In the genomic region with DNA sequence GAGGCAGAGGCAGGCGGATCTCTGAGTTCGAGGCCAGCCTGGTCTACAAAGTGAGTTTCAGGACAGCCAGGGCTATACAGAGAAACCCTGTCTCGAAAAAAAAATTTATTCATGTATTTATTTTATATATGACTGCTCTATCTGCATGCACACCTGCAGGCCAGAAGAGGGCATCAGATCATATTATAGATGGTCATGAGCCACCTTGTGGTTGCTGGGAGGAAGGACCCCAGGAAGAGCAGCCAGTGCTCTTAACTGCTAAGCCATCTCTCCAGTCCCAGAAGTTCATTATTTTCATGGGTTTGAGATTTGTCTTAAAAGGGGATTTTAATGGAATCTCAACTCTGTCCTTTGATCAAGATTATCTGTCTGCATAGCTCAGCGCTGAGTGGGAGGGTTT, we compare ENCODE assay signal across 10 mouse cellular contexts. TPM values are rescaled to one million over a fixed set of nuclear protein-coding genes. Genes with fewer than 3 reads are reported as not detected.
DNase-seq lines count a peak whose midpoint lies in the region; ATAC-seq lines count a peak whose summit lies in the region.
"Had no signal": no experiment of that assay in that cellular context is flagged by ENCODE, and none has a peak within 500 bp of the region (broad histone marks: within the 10 kb centered on the region; RNA-seq: fewer than 3 reads in every experiment).

No protein-coding gene starts in this region.

- H3K36me3 ChIP-seq in kidney, embryonic 14.5 days (ENCODE audit: control insufficient read depth, insufficient read depth, low read length) = no peaks in the 10 kb centered on the region
- no peaks in the 10 kb centered on the region for H3K36me3 ChIP-seq in midbrain, embryonic 13.5 days

- no peaks in the 10 kb centered on the region for H3K9me3 ChIP-seq in kidney, embryonic 14.5 days (ENCODE audit: control insufficient read depth, low read length)
- no peaks in the 10 kb centered on the region for H3K9me3 ChIP-seq in midbrain, embryonic 13.5 days

- H3K4me1 ChIP-seq in kidney, embryonic 14.5 days (ENCODE audit: control insufficient read depth, insufficient read depth, low read length) = no peaks in the 10 kb centered on the region
- H3K4me1 ChIP-seq in midbrain, embryonic 13.5 days (replicated peaks) = no peaks in the 10 kb centered on the region

- H3K27me3 ChIP-seq in kidney, embryonic 14.5 days (ENCODE audit: control insufficient read depth, insufficient read depth, low read length) = no peaks in the 10 kb centered on the region
- no peaks in the 10 kb centered on the region for H3K27me3 ChIP-seq in midbrain, embryonic 13.5 days

- ATAC-seq in kidney, embryonic 14.5 days (ENCODE audit: low FRiP score, low TSS enrichment) = no peak
- ATAC-seq in midbrain, embryonic 13.5 days = no peak
- ATAC-seq in inflammation-experienced regulatory T-cells, adult 6 months = no peak

- no peak overlapping the region for H3K27ac ChIP-seq in kidney, embryonic 14.5 days (ENCODE audit: low read depth, low read length)
- H3K27ac ChIP-seq in midbrain, embryonic 13.5 days = no peak overlapping the region
- H3K27ac ChIP-seq: macrophage had no signal

- WGBS in kidney, embryonic 14.5 days = 79% methylated on average over 4 of the region's 4 CpGs
- WGBS in midbrain, embryonic 13.5 days = 78% methylated on average over 4 of the region's 4 CpGs

- H3K4me2 ChIP-seq in kidney, embryonic 14.5 days (replicated peaks; ENCODE audit: low read depth, low read length) = no peak overlapping the region
- H3K4me2 ChIP-seq in midbrain, embryonic 13.5 days (replicated peaks) = no peak overlapping the region

- H3K4me3 ChIP-seq in kidney, embryonic 14.5 days (ENCODE audit: low read length) = no peak overlapping the region
- no peak overlapping the region for H3K4me3 ChIP-seq in midbrain, embryonic 13.5 days (replicated peaks)

- H3K9ac ChIP-seq in kidney, embryonic 14.5 days (ENCODE audit: low read depth, low read length) = no peak overlapping the region
- no peak overlapping the region for H3K9ac ChIP-seq in midbrain, embryonic 13.5 days (replicated peaks)

- DNase-seq in kidney, postnatal 10 days = peak; percentile 32
- DNase-seq in CD4-positive helper T cell, adult 2 months (ENCODE audit: low read depth, low spot score) = peak; percentile 25
- DNase-seq in MEL-GATA-1-ER (ENCODE audit: extremely low read depth, low read depth) = peak; percentile 29
- DNase-seq in lung, postnatal 36 days = peak; percentile 28
- no peak for DNase-seq in spleen, adult 18-20 months

RNA-seq across cellular contexts. Expression of gene Ctsg, which starts 3.4 kb away (rescaled TPM):
- not detected in 2 replicates for polyA plus RNA-seq in kidney, embryonic 14.5 days (2014; fragmentation: Nextera tagmentation; extraction: Ambion mirVana)
- polyA plus RNA-seq in midbrain, embryonic 13.5 days (2015; fragmentation: Nextera tagmentation; extraction: Ambion mirVana) = not detected in 2 replicates
- polyA plus RNA-seq in inflammation-experienced regulatory T-cells, adult 6 months (2017; shearing (Covaris generic)) = not detected

RNA-seq across cellular contexts. Expression of gene Mcpt8, which starts 13.9 kb away (rescaled TPM):
- 0.40 and 0.53 TPM in 2 replicates for polyA plus RNA-seq in kidney, embryonic 14.5 days (2014; fragmentation: Nextera tagmentation; extraction: Ambion mirVana)
- not detected in 2 replicates for polyA plus RNA-seq in midbrain, embryonic 13.5 days (2015; fragmentation: Nextera tagmentation; extraction: Ambion mirVana)
- not detected for polyA plus RNA-seq in inflammation-experienced regulatory T-cells, adult 6 months (2017; shearing (Covaris generic))

RNA-seq across cellular contexts. Expression of gene Gzme, which starts 21.5 kb away (rescaled TPM):
- not detected in 2 replicates for polyA plus RNA-seq in kidney, embryonic 14.5 days (2014; fragmentation: Nextera tagmentation; extraction: Ambion mirVana)
- polyA plus RNA-seq in midbrain, embryonic 13.5 days (2015; fragmentation: Nextera tagmentation; extraction: Ambion mirVana) = not detected in 2 replicates
- not detected for polyA plus RNA-seq in inflammation-experienced regulatory T-cells, adult 6 months (2017; shearing (Covaris generic))
- polyA plus RNA-seq: macrophage; spleen, adult 2 months had no signal

RNA-seq across cellular contexts. Expression of gene Gzmd, which starts 33.5 kb away (rescaled TPM):
- not detected in 2 replicates for polyA plus RNA-seq in kidney, embryonic 14.5 days (2014; fragmentation: Nextera tagmentation; extraction: Ambion mirVana)
- not detected in 2 replicates for polyA plus RNA-seq in midbrain, embryonic 13.5 days (2015; fragmentation: Nextera tagmentation; extraction: Ambion mirVana)
- not detected for polyA plus RNA-seq in inflammation-experienced regulatory T-cells, adult 6 months (2017; shearing (Covaris generic))
- polyA plus RNA-seq: macrophage; spleen, adult 2 months had no signal

RNA-seq across cellular contexts. Expression of gene Mcpt4, which starts 36.8 kb away (rescaled TPM):
- not detected in 2 replicates for polyA plus RNA-seq in kidney, embryonic 14.5 days (2014; fragmentation: Nextera tagmentation; extraction: Ambion mirVana)
- polyA plus RNA-seq in midbrain, embryonic 13.5 days (2015; fragmentation: Nextera tagmentation; extraction: Ambion mirVana) = not detected in 2 replicates
- not detected for polyA plus RNA-seq in inflammation-experienced regulatory T-cells, adult 6 months (2017; shearing (Covaris generic))
- polyA plus RNA-seq: macrophage had no signal

Comparison
In these comparisons a context has a peak if more than half of its experiments do, and no peak if none do; other contexts are left out.
1. DNase-seq: peak in kidney, postnatal 10 days (single experiment), CD4-positive helper T cell, adult 2 months (single experiment), MEL-GATA-1-ER (single experiment) and lung, postnatal 36 days (single experiment); none in spleen, adult 18-20 months (0 of 2).